Mouse (Mus musculus) liver, adult 2 months (tissue): ENCODE measurements around the gene Fars2. TPM values are rescaled to one million over a fixed set of nuclear protein-coding genes. Genes with fewer than 3 reads are reported as not detected.

Experiments used
- DNase-seq: peaks from one replicate; pipeline ENCODE4 v3.0.0-alpha.2; 2011; ENCODE audit warnings: low read depth, low spot score; ENCODE audit errors: extremely low read depth
- H3K27ac ChIP-seq: fragments of 200-500 bp; replicated peaks from 2 replicates; pipeline ENCODE4 v1.5.1; 2012; ENCODE audit warnings: low read depth, mild to moderate bottlenecking, control low read depth, inconsistent platforms, low read length; ENCODE audit not compliant: insufficient read depth
- H3K27me3 ChIP-seq: fragments of 200-500 bp; 2 replicates; pipeline ENCODE4 v1.6.1; 2012; ENCODE audit warnings: mild to moderate bottlenecking, moderate library complexity, low read length, inconsistent platforms; ENCODE audit not compliant: control insufficient read depth, insufficient read depth
- H3K36me3 ChIP-seq: fragments of 200-500 bp; 2 replicates; pipeline ENCODE4 v1.6.1; 2012; ENCODE audit warnings: low read length, inconsistent platforms; ENCODE audit not compliant: control insufficient read depth, insufficient read depth
- H3K4me1 ChIP-seq: fragments of 200-500 bp; 2 replicates; pipeline ENCODE4 v1.6.1; 2011; ENCODE audit warnings: low read length; ENCODE audit not compliant: control insufficient read depth, insufficient read depth
- H3K4me3 ChIP-seq: fragments of 200-500 bp; 2 replicates; pipeline ENCODE4 v1.5.1; 2011; ENCODE audit warnings: low read depth, mild to moderate bottlenecking, control low read depth, low read length, moderate library complexity; ENCODE audit not compliant: insufficient read depth
- H3K79me2 ChIP-seq: fragments of 200-500 bp; 2 replicates; pipeline ENCODE4 v1.6.1; 2012; ENCODE audit warnings: inconsistent platforms, mild to moderate bottlenecking, low read length, moderate library complexity; ENCODE audit not compliant: control insufficient read depth, insufficient read depth
- H3K9ac ChIP-seq: fragments of 200-500 bp; 2 replicates; pipeline ENCODE4 v1.6.1; 2012; ENCODE audit warnings: low read depth, mild to moderate bottlenecking, control low read depth, inconsistent platforms, low read length
- CTCF ChIP-seq: fragments of 200-500 bp; IDR thresholded peaks from 2 replicates; pipeline ENCODE4 v1.5.1; 2011; ENCODE audit warnings: low read depth, low read length, control low read depth
- POLR2A ChIP-seq: fragments of 200-500 bp; IDR thresholded peaks from 2 replicates; pipeline ENCODE4 v1.6.1; 2011; ENCODE audit warnings: low read length, control low read depth; ENCODE audit not compliant: insufficient read depth; ENCODE audit errors: extremely low read depth
- WGBS: fragments of 180-500 bp; shearing (Covaris S2); methylation state at CpG from one replicate; pipeline ENCODE4 v1.1.7; 2018; 5-methylcytosine and 5-hydroxymethylcytosine counted together
- polyA plus RNA-seq: library from polyadenylated mRNA; depleted of rRNA; stranded (reverse); fragments of >200 nt; gene quantifications from 2 replicates; pipeline ENCODE4 v1.2.3, GENCODE M21; 2012
- total RNA-seq: library from RNA; depleted of rRNA; stranded (reverse); fragments of >200 nt; gene quantifications from 2 replicates; pipeline ENCODE4 v1.2.3, GENCODE M21; 2014

Gene Fars2
- total and polyA plus RNA-seq, 2 experiments: 47.1 to 58.4 TPM

- H3K36me3 ChIP-seq: no peaks in the 10 kb centered on the region
- no peaks in the 10 kb centered on the region for H3K79me2 ChIP-seq
- H3K9ac ChIP-seq: no peak overlapping the region
- no peak for TF ChIP-seq CTCF
- H3K27ac ChIP-seq: no peak overlapping the region
- no peak overlapping the region for H3K4me3 ChIP-seq
- peak; percentile 28 for DNase-seq
- no peaks in the 10 kb centered on the region for H3K27me3 ChIP-seq
- H3K4me1 ChIP-seq: peaks cover 1% of the 10 kb centered on the region; the same call in 1 of the 2 replicates
- 34% methylated on average over 7 of the region's 7 CpGs for WGBS
Measured at GRCm38 (mm10) chr13:36429500-36430189, 312.4 kb downstream of the Fars2 start.

GRCm38 (mm10) chr13:36430420-36431114 lies 313.4 kb downstream of the Fars2 start:
- DNase-seq: no peak
- Histone ChIP-seq H3K4me1 (peaks cover 1% of the 10 kb centered on the region; the same call in 1 of the 2 replicates), H3K36me3 (no peaks in the 10 kb centered on the region), H3K9ac (no peak overlapping the region), H3K79me2 (no peaks in the 10 kb centered on the region), H3K27ac (no peak overlapping the region), H3K27me3 (no peaks in the 10 kb centered on the region), H3K4me3 (no peak overlapping the region)
- 84% methylated on average over 6 of the region's 6 CpGs for WGBS
- TF ChIP-seq CTCF (no peak), POLR2A (no peak)

DNA sequence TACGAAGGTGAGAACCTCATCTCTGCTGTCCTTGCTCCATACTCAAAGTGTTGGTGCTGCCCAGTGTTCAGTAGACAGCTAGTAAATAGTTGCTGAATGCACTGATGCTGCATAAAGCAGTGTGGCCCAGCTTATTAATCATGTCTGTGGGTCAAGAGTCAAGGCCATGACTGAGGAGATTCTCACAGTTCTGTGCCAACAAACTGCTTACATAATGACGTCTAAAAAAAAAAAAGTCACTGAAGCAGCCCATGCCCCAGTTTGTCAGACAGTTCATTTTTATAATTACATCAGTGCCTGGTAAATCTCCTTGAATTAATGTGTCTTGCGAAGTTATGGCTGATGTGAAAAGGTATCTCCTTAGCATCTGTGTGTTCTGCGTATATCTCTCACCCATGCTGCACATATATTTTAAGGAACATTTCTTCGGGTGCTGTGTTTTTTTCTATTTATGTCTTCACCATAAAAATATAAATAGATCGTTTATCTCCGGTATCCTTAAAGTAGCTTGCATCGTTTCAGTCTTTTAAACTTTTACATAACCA lies 314.8 kb downstream of the Fars2 start:
- no peak overlapping the region for H3K4me3 ChIP-seq
- H3K4me1 ChIP-seq: peaks cover 1% of the 10 kb centered on the region; the same call in 1 of the 2 replicates
- no peak for TF ChIP-seq CTCF
- H3K36me3 ChIP-seq: no peaks in the 10 kb centered on the region
- H3K27ac ChIP-seq: no peak overlapping the region
- H3K9ac ChIP-seq: no peak overlapping the region
- 76% methylated on average over 8 of the region's 8 CpGs for WGBS
- no peaks in the 10 kb centered on the region for H3K27me3 ChIP-seq
- DNase-seq: peak; percentile 71
- no peaks in the 10 kb centered on the region for H3K79me2 ChIP-seq

DNA sequence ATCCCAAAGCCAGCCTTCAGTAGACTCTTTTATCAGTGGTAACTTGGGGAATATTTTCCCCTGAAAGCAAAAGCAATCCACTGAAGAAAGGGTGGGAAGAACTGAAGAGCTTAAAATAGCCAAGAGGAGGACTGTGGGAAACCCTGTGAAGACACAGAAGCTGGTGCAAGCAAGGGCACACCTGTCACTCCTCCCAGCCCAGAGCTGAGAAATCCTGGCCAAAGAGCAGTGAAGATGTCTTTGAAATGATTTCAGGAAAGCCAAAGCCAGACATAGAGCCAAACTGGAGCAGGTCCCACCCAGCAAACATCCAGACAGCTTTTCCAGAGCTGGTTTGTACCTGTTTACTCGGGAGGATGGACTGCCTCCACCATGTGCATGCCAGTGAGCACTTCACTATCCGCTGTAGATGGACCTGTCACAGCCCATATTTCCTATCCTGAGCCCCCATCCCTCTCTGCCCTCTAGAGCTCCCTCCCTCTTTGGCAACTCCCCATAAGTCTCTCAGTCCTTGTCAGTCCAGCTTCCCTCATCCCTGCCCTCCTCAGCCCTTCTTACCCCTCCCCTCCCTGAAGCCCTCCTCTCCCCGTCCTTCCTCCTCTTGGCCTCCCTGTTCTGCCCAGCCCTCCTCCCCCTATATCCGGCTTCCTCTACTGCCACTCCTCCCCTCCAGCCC lies 327.7 kb downstream of the Fars2 start:
- H3K79me2 ChIP-seq: no peaks in the 10 kb centered on the region
- WGBS: 62% methylated on average over 4 of the region's 4 CpGs
- no peaks in the 10 kb centered on the region for H3K27me3 ChIP-seq
- H3K36me3 ChIP-seq: no peaks in the 10 kb centered on the region
- no peak for TF ChIP-seq CTCF
- TF ChIP-seq POLR2A: no peak
- peak; percentile 69 for DNase-seq
- no peak overlapping the region for H3K9ac ChIP-seq
- H3K4me1 ChIP-seq: no peaks in the 10 kb centered on the region; the same call in 1 of the 2 replicates
- no peak overlapping the region for H3K4me3 ChIP-seq
- no peak overlapping the region for H3K27ac ChIP-seq

- no peak for DNase-seq
- no peaks in the 10 kb centered on the region for H3K27me3 ChIP-seq
Measured at GRCm38 (mm10) chr13:36447947-36448346, 330.7 kb downstream of the Fars2 start.

More at GRCm38 (mm10) chr13:36447947-36448346, 330.7 kb downstream of the Fars2 start:
- H3K79me2 ChIP-seq: no peaks in the 10 kb centered on the region
- no peak overlapping the region for H3K4me3 ChIP-seq
- TF ChIP-seq POLR2A (no peak), CTCF (no peak)
- H3K36me3 ChIP-seq: no peaks in the 10 kb centered on the region
- no peak overlapping the region for H3K9ac ChIP-seq
- no peak overlapping the region for H3K27ac ChIP-seq
- 84% methylated on average over 4 of the region's 4 CpGs for WGBS
- no peaks in the 10 kb centered on the region; the same call in 1 of the 2 replicates for H3K4me1 ChIP-seq
